Mouse (Mus musculus) heart, embryonic 10.5 days (tissue): ENCODE results near the gene Csrp1. TPM values are rescaled to one million over a fixed set of nuclear protein-coding genes. Genes with fewer than 3 reads are reported as not detected.

Experiments used
- DNase-seq: peaks from one replicate; pipeline ENCODE4 v3.0.0-alpha.2; 2017; ENCODE audit warnings: low spot score
- H3K27ac ChIP-seq: fragments of 300-500 bp; sonication (generic); 2 replicates; pipeline ENCODE4 v1.5.1; 2016; ENCODE audit warnings: mild to moderate bottlenecking
- H3K27me3 ChIP-seq: fragments of 300-500 bp; sonication (generic); 2 replicates; pipeline ENCODE4 v1.6.1; 2016; ENCODE audit warnings: mild to moderate bottlenecking; ENCODE audit not compliant: poor library complexity, insufficient read depth, severe bottlenecking
- H3K36me3 ChIP-seq: fragments of 300-500 bp; sonication (generic); 2 replicates; pipeline ENCODE4 v1.6.1; 2016; ENCODE audit warnings: mild to moderate bottlenecking, moderate library complexity
- H3K4me1 ChIP-seq: fragments of 300-500 bp; sonication (generic); 2 replicates; pipeline ENCODE4 v1.6.1; 2016; ENCODE audit warnings: mild to moderate bottlenecking
- H3K4me3 ChIP-seq: fragments of 300-500 bp; sonication (generic); 2 replicates; pipeline ENCODE4 v1.5.1; 2016; ENCODE audit warnings: mild to moderate bottlenecking, moderate library complexity
- H3K9me3 ChIP-seq: fragments of 300-500 bp; sonication (generic); 2 replicates; pipeline ENCODE4 v1.6.1; 2016; ENCODE audit warnings: mild to moderate bottlenecking, moderate library complexity
- WGBS: fragments of 180-500 bp; shearing (Covaris S2); methylation state at CpG from one replicate; pipeline ENCODE4 v1.1.7; 2016; 5-methylcytosine and 5-hydroxymethylcytosine counted together
- polyA plus RNA-seq: library from polyadenylated mRNA; unstranded; fragments of >200 nt; fragmentation: Nextera tagmentation; extraction: Ambion mirVana; gene quantifications from 2 replicates; pipeline ENCODE4 v1.2.1, GENCODE M21; 2016

Gene Csrp1
- polyA plus RNA-seq, 1 experiment from 2014 or later, result 202 TPM

DNA sequence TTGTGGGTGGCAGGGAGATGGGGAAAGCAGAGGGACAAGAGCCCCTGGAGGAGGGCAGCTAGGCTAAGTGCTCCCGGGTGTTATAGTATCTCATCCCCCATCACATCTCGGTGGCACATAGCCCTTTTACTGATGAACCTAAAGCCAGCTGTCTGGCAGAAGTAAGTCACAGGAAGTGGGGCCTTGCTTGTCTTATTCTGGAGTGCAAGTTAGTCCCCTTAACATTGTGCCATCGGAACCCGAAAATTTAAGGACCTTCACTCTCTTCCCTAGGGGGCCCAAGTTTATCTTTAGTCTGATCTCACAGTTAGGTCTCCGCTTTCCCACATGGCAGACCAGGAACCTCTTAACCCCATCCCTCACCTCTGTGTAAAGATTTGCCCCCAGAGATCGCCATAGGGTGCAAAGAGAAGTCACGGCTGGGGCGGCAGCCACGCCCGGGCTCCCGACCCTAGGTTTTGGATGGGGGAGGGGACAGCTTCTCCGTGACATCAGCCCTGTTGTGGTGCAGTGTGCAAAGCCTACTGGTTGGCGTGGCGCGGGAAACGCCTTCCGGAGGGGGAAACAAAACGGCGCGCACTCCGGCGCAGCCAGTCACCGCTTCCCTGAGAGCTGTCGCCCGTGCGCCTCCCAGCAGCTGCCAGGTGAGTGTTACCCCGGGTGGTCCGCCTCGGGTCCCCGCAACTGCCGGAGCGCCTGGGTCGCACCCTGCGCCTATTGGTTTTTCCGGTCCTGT lies 8.9 kb downstream of the Csrp1 start:
- DNase-seq, result peak; percentile 96
- Histone ChIP-seq H3K27me3 (no peaks in the 10 kb centered on the region), H3K36me3 (peaks cover 4% of the 10 kb centered on the region; the same call in 1 of the 2 replicates), H3K27ac (peak overlapping the region; percentile 90), H3K9me3 (no peaks in the 10 kb centered on the region), H3K4me3 (peak overlapping the region; percentile 82), H3K4me1 (peaks cover 61% of the 10 kb centered on the region)
- WGBS, result 1% methylated on average over 35 of the region's 35 CpGs

DNA sequence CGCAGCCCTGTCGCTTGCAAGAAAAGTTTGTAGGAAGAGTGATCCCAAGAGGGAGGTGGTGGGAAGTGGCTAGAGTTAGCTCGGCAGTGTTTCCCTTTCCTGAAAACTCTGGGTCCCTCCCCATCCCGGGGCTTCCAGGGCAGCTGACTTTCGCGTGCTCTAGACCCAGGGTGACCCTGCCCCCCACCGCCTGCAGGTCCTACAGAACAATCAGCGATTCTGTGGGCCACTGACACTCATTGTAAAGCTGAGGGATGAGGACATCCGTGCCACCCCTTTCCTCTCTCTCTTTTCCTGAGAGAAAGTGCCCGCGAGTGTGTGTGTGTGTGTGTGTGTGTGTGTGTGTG lies 9.5 kb downstream of the Csrp1 start:
- Histone ChIP-seq H3K27ac (peak overlapping the region; percentile 90), H3K4me3 (peak overlapping the region; percentile 82), H3K9me3 (no peaks in the 10 kb centered on the region), H3K36me3 (peaks cover 4% of the 10 kb centered on the region; the same call in 1 of the 2 replicates), H3K4me1 (peaks cover 65% of the 10 kb centered on the region), H3K27me3 (no peaks in the 10 kb centered on the region)
- no peak for DNase-seq
- WGBS, result under 1% methylated on average over 11 of the region's 11 CpGs

GRCm38 (mm10) chr1:135729821-135730220 lies 10.0 kb downstream of the Csrp1 start:
- Histone ChIP-seq H3K4me3 (peak overlapping the region; percentile 82), H3K36me3 (peaks cover 4% of the 10 kb centered on the region; the same call in 1 of the 2 replicates), H3K27me3 (no peaks in the 10 kb centered on the region), H3K4me1 (peaks cover 70% of the 10 kb centered on the region), H3K9me3 (no peaks in the 10 kb centered on the region), H3K27ac (peak overlapping the region; percentile 90)
- WGBS, result 8% methylated on average over 4 of the region's 4 CpGs
- no peak for DNase-seq

- H3K9me3 ChIP-seq, result no peaks in the 10 kb centered on the region
- H3K4me3 ChIP-seq, result peak overlapping the region; percentile 82
- H3K27ac ChIP-seq, result peak overlapping the region; percentile 90
- H3K27me3 ChIP-seq, result no peaks in the 10 kb centered on the region
- 23% methylated on average over 3 of the region's 3 CpGs for WGBS
- H3K4me1 ChIP-seq, result peaks cover 75% of the 10 kb centered on the region
- peaks cover 4% of the 10 kb centered on the region; the same call in 1 of the 2 replicates for H3K36me3 ChIP-seq
- no peak for DNase-seq
These were observed 10.4 kb downstream of the Csrp1 start for GRCm38 (mm10) chr1:135730296-135730695.

- peak overlapping the region; percentile 90 for H3K27ac ChIP-seq
- H3K27me3 ChIP-seq, result no peaks in the 10 kb centered on the region
- 19% methylated on average over 7 of the region's 7 CpGs for WGBS
- peaks cover 4% of the 10 kb centered on the region; the same call in 1 of the 2 replicates for H3K36me3 ChIP-seq
- peaks cover 81% of the 10 kb centered on the region for H3K4me1 ChIP-seq
- no peaks in the 10 kb centered on the region for H3K9me3 ChIP-seq
- no peak for DNase-seq
- peak overlapping the region; percentile 82 for H3K4me3 ChIP-seq
These were observed 11.5 kb downstream of the Csrp1 start for GRCm38 (mm10) chr1:135731393-135731792.

- Histone ChIP-seq H3K27me3 (no peaks in the 10 kb centered on the region), H3K27ac (peak overlapping the region; percentile 90), H3K36me3 (peaks cover 11% of the 10 kb centered on the region; the same call in 1 of the 2 replicates), H3K9me3 (no peaks in the 10 kb centered on the region), H3K4me3 (peak overlapping the region; percentile 82), H3K4me1 (peaks cover 86% of the 10 kb centered on the region)
- 26% methylated on average over 11 of the region's 11 CpGs for WGBS
- peak; percentile 92 for DNase-seq
These were observed 12.2 kb downstream of the Csrp1 start for GRCm38 (mm10) chr1:135731897-135732684.

GRCm38 (mm10) chr1:135734225-135734937 lies 14.5 kb downstream of the Csrp1 start:
- no peaks in the 10 kb centered on the region for H3K27me3 ChIP-seq
- peaks cover 95% of the 10 kb centered on the region for H3K4me1 ChIP-seq
- H3K9me3 ChIP-seq, result no peaks in the 10 kb centered on the region
- 16% methylated on average over 6 of the region's 7 CpGs for WGBS
- peaks cover 18% of the 10 kb centered on the region; the same call in 1 of the 2 replicates for H3K36me3 ChIP-seq
- H3K27ac ChIP-seq, result peak overlapping the region; percentile 90
- H3K4me3 ChIP-seq, result peak overlapping the region; percentile 23; the same call in 1 of the 2 replicates
- DNase-seq, result no peak

DNA sequence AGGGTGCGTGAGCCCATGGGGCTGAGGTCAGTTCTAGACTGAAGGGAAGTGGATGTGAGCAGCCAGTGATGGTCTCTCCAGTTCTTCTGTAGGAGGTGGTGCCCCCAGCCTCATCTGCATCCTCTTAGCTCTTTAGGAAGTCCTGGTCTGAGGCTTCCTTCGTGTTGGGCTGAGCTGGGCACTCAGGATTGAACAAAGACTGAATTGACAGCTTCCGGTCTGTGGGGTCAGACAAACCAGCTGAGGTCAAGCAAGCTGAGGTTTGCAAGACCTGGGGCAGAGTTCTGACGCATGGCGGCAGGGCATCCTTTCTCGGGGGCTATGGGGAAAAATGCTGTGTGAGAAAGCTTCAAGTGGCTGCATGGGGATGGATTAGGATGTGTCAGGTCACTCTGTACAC lies 15.6 kb downstream of the Csrp1 start:
- Histone ChIP-seq H3K36me3 (peaks cover 22% of the 10 kb centered on the region), H3K4me1 (peaks cover 95% of the 10 kb centered on the region), H3K27me3 (no peaks in the 10 kb centered on the region), H3K27ac (peak overlapping the region; percentile 90), H3K4me3 (peak overlapping the region; percentile 23; the same call in 1 of the 2 replicates), H3K9me3 (no peaks in the 10 kb centered on the region)
- DNase-seq, result no peak
- 30% methylated on average over 6 of the region's 6 CpGs for WGBS

- H3K4me1 ChIP-seq, result peaks cover 44% of the 10 kb centered on the region
- no peaks in the 10 kb centered on the region for H3K9me3 ChIP-seq
- 87% methylated on average over 7 of the region's 7 CpGs for WGBS
- peaks cover 67% of the 10 kb centered on the region for H3K36me3 ChIP-seq
- H3K4me3 ChIP-seq, result no peak overlapping the region
- no peaks in the 10 kb centered on the region for H3K27me3 ChIP-seq
- peak overlapping the region; percentile 77; the same call in 1 of the 2 replicates for H3K27ac ChIP-seq
- no peak for DNase-seq
These were observed 25.1 kb downstream of the Csrp1 start for GRCm38 (mm10) chr1:135744987-135745386.

GRCm38 (mm10) chr1:135746248-135746647 lies 26.4 kb downstream of the Csrp1 start:
- peaks cover 78% of the 10 kb centered on the region for H3K36me3 ChIP-seq
- H3K4me1 ChIP-seq, result peaks cover 33% of the 10 kb centered on the region
- H3K4me3 ChIP-seq, result no peak overlapping the region
- DNase-seq, result no peak
- no peaks in the 10 kb centered on the region for H3K9me3 ChIP-seq
- WGBS, result 84% methylated on average over 4 of the region's 4 CpGs
- no peak overlapping the region for H3K27ac ChIP-seq
- no peaks in the 10 kb centered on the region for H3K27me3 ChIP-seq

DNA sequence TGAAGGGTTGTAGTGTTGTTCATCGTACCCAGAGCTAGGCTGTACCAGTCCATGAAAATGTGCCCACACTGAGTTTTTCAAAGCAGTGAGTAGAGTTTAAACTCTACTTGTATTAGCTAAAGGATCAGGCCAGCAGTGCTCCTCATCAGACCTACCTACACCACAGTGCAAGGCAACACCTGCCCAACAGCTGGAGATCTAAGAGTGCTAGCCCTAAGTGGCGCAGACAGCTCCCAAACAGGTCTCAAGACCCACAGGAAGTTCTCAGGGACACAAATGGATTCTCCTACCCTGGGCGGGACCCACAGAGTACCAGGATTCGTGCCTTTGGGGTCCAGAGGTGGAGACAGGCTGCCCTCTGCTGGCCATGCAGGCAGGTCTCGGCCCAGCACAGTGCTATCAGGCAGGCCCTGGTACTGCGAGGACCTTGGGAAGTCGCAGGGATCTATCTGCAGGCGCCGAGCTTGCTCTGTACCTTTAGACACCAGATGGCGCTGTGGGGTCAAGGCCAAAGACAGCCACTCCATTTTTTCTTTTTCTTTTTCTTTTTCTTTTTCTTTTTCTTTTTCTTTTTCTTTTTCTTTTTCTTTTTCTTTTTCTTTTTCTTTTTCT lies 33.0 kb downstream of the Csrp1 start:
- H3K27ac ChIP-seq, result peak overlapping the region; percentile 24; the same call in 1 of the 2 replicates
- H3K36me3 ChIP-seq, result peaks cover 45% of the 10 kb centered on the region
- H3K27me3 ChIP-seq, result no peaks in the 10 kb centered on the region
- WGBS, result 13% methylated on average over 10 of the region's 10 CpGs
- peaks cover 17% of the 10 kb centered on the region for H3K4me1 ChIP-seq
- H3K4me3 ChIP-seq, result no peak overlapping the region
- no peaks in the 10 kb centered on the region for H3K9me3 ChIP-seq
- DNase-seq, result peak; percentile 97

DNA sequence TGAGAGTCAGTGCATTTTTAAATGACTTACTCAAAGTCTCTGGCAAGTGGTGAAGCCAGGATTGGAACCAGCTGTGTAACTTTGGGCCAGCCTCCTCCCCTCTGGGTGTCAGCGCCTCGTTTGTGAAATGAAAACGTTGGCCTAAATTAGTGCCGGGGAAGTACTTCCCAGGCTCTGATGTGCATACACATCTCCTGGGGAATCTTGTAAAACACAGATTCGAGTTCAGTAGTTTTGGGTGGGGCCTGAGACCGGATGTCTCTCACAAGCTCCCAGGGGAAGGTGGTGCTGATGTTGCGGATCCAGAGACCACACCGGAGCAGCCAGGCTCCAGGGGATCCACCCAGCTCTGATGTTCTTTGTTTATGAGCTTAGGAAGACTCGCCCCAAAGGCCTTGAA lies 35.4 kb downstream of the Csrp1 start:
- Histone ChIP-seq H3K9me3 (no peaks in the 10 kb centered on the region), H3K27ac (no peak overlapping the region), H3K36me3 (peaks cover 21% of the 10 kb centered on the region), H3K4me3 (no peak overlapping the region), H3K27me3 (no peaks in the 10 kb centered on the region), H3K4me1 (peaks cover 17% of the 10 kb centered on the region)
- 54% methylated on average over 9 of the region's 9 CpGs for WGBS
- DNase-seq, result no peak
